Mouse (Mus musculus) lung, embryonic 15.5 days (tissue): ENCODE measurements around the gene Nudt12. TPM values are rescaled to one million over a fixed set of nuclear protein-coding genes. Genes with fewer than 3 reads are reported as not detected.

Experiments used
- ATAC-seq: fragments of 200-750 bp; cut with Nextera tagmentation; 2 replicates; pipeline ENCODE4 v1.8.0; 2017; ENCODE audit warnings: moderate number of reproducible peaks, borderline replicate concordance; ENCODE audit not compliant: low FRiP score, low TSS enrichment; ENCODE audit errors: extremely low read depth
- H3K27ac ChIP-seq: fragments of 300-500 bp; sonication (generic); 2 replicates; pipeline ENCODE4 v1.5.1; 2015; ENCODE audit warnings: moderate library complexity, mild to moderate bottlenecking, inconsistent platforms
- H3K27me3 ChIP-seq: fragments of 300-500 bp; sonication (generic); 2 replicates; pipeline ENCODE4 v1.6.1; 2015; ENCODE audit warnings: inconsistent platforms
- H3K36me3 ChIP-seq: fragments of 300-500 bp; sonication (generic); 2 replicates; pipeline ENCODE4 v1.6.1; 2015; ENCODE audit warnings: inconsistent platforms
- H3K4me1 ChIP-seq: fragments of 300-500 bp; sonication (generic); 2 replicates; pipeline ENCODE4 v1.6.1; 2015; ENCODE audit warnings: inconsistent platforms
- H3K4me2 ChIP-seq: fragments of 300-500 bp; sonication (generic); 2 replicates; pipeline ENCODE4 v1.6.1; 2015; ENCODE audit warnings: inconsistent platforms, mild to moderate bottlenecking, moderate library complexity
- H3K4me3 ChIP-seq: fragments of 300-500 bp; sonication (generic); 2 replicates; pipeline ENCODE4 v1.5.1; 2015; ENCODE audit warnings: mild to moderate bottlenecking, inconsistent platforms
- H3K9ac ChIP-seq: fragments of 300-500 bp; sonication (generic); 2 replicates; pipeline ENCODE4 v1.6.1; 2015; ENCODE audit warnings: inconsistent platforms
- H3K9me3 ChIP-seq: fragments of 300-500 bp; sonication (generic); 2 replicates; pipeline ENCODE4 v1.6.1; 2016; ENCODE audit warnings: inconsistent platforms
- WGBS: fragments of 180-500 bp; shearing (Covaris S2); methylation state at CpG from one replicate; pipeline ENCODE4 v1.1.7; 2015; 5-methylcytosine and 5-hydroxymethylcytosine counted together
- polyA plus RNA-seq: library from polyadenylated mRNA; unstranded; fragments of >200 nt; fragmentation: Nextera tagmentation; extraction: Ambion mirVana; gene quantifications from 2 replicates; pipeline ENCODE4 v1.2.1, GENCODE M21; 2015

The Nudt12 gene
- 3.6 and 4.8 TPM in 2 replicates for polyA plus RNA-seq

- Histone ChIP-seq H3K9me3 (no peaks in the 10 kb centered on the region), H3K36me3 (no peaks in the 10 kb centered on the region), H3K9ac (peak within 1 kb of the TSS; percentile 60), H3K27ac (no peak within 1 kb of the TSS; the same call in 1 of the 2 replicates), H3K27me3 (no peaks in the 10 kb centered on the region), H3K4me1 (no peaks in the 10 kb centered on the region), H3K4me3 (peak within 1 kb of the TSS; percentile 50), H3K4me2 (peak within 1 kb of the TSS; percentile 77)
- ATAC-seq = peak; percentile 89; the same call in 1 of the 2 replicates
- WGBS = under 1% methylated on average over 22 of the region's 22 CpGs
These were observed at the start of gene Nudt12 for GRCm38 (mm10) chr17:59013091-59013459. Nudt12 (minus strand) TSS chr17:59013372.

DNA sequence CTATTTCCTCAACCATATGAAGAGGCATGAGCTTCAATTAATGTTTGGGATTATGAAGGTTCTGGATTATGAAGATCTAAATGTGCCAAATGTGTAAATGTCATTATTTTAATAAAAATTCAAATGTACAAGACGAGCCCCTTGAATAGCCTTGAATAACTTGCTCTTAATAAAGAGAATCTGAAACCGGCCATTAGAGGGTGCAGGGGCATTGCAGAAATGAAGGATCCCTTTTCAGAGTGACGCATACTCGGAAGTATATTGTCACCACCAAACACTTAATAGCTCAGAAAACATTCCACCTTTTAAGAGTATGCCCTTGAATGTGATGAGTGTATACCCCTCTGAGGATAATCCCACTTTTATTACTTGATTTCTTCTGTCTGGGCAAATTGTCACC is 40.1 kb upstream of the Nudt12 start:
- Histone ChIP-seq H3K4me2 (no peak overlapping the region), H3K36me3 (no peaks in the 10 kb centered on the region), H3K4me1 (no peaks in the 10 kb centered on the region), H3K27ac (no peak overlapping the region), H3K9me3 (no peaks in the 10 kb centered on the region), H3K27me3 (no peaks in the 10 kb centered on the region), H3K4me3 (no peak overlapping the region), H3K9ac (no peak overlapping the region)
- WGBS = 56% methylated on average over 4 of the region's 4 CpGs
- no peak for ATAC-seq

DNA sequence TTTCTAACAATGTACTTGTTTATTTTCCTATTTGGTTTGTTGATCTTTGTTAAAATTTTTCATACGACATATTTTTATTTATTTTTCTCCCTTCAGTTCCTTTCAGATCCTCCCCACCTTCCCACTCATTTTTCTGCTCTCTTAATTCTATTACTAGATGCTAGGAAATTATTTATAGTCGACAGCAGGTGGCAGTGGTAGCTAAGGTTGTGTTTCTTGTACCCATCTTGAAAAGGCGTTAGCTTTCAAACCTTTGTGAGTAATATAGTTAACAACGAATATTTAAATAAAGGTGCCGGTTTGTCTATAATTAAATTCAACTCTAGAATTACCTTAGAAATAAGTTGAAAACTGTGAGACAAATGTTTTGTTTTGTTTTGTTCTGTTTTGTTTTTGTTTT is 26.6 kb upstream of the Nudt12 start:
- Histone ChIP-seq H3K27me3 (no peaks in the 10 kb centered on the region), H3K36me3 (no peaks in the 10 kb centered on the region), H3K4me1 (no peaks in the 10 kb centered on the region), H3K9ac (no peak overlapping the region), H3K4me2 (no peak overlapping the region), H3K27ac (no peak overlapping the region), H3K9me3 (no peaks in the 10 kb centered on the region), H3K4me3 (no peak overlapping the region)
- WGBS = 49% methylated on average over 5 of the region's 5 CpGs
- no peak for ATAC-seq

DNA sequence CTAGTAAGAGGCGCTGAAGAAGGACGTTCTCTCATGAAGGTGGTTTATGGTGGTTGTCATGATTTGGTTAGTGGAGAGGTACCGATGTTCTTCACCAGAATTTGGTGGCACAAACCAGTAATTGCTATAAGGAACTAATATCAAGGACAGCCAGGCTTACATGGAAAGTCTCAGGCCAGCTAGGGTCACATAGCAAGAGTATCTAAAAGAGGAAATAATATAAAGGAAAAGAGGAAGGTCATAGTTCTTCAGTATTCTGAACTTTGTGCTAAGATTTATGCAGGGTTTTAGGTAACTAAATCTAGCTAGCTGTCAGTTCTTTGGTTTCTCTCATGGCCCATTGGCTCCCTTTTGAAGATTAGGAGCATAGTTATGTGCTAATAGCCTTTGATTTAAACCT is 20.3 kb upstream of the Nudt12 start:
- Histone ChIP-seq H3K4me3 (no peak overlapping the region), H3K4me2 (no peak overlapping the region), H3K9me3 (no peaks in the 10 kb centered on the region), H3K36me3 (no peaks in the 10 kb centered on the region), H3K27ac (no peak overlapping the region), H3K27me3 (no peaks in the 10 kb centered on the region), H3K4me1 (no peaks in the 10 kb centered on the region), H3K9ac (no peak overlapping the region)
- no peak for ATAC-seq
- 84% methylated on average over 3 of the region's 3 CpGs for WGBS

DNA sequence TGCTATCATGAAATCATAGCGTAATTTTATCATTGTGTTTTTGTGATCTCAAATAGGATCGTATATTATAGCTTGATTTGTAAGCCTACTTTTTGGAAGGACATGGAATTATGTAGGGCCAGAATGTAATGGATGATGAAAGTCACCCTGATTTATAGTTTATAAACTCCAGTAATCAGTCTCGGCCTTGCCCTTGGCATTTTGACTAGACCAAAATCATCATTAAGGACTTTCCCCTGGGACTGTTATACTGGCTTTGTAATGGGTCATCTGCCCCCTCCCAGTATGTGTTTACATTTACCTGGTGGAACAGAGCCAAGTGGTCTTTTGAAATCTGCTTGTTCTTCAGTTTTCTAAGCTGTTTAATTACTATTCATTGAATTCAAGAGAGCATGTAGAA is 13.2 kb upstream of the Nudt12 start:
- H3K4me2 ChIP-seq = no peak overlapping the region
- no peak overlapping the region for H3K4me3 ChIP-seq
- no peak for ATAC-seq
- H3K9me3 ChIP-seq = no peaks in the 10 kb centered on the region
- WGBS = 71% methylated on average over 3 of the region's 3 CpGs
- H3K4me1 ChIP-seq = no peaks in the 10 kb centered on the region
- H3K27ac ChIP-seq = no peak overlapping the region
- H3K36me3 ChIP-seq = no peaks in the 10 kb centered on the region
- no peaks in the 10 kb centered on the region for H3K27me3 ChIP-seq
- H3K9ac ChIP-seq = no peak overlapping the region

DNA sequence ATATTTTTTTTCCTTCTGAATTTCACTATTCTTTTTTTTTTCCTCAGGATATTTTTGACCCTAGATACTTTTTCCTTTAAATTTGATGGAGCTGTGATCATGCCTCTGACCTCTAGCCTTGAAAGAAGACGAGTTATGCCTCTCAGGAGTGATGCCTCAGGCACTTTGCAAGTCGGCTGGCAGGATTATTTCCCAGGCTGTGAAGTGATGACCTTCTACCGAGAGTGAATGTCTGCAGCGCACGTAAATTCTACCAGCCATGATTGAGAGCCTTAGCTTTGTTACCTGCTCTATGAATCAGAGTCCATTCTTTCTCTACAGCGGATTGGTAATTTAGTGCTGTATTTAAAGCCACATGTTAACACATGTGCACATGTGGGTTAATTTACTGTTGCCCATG is 11.3 kb upstream of the Nudt12 start:
- H3K4me2 ChIP-seq = no peak overlapping the region
- no peak for ATAC-seq
- no peaks in the 10 kb centered on the region for H3K36me3 ChIP-seq
- 42% methylated on average over 6 of the region's 6 CpGs for WGBS
- H3K9ac ChIP-seq = no peak overlapping the region
- no peak overlapping the region for H3K27ac ChIP-seq
- H3K27me3 ChIP-seq = no peaks in the 10 kb centered on the region
- H3K9me3 ChIP-seq = no peaks in the 10 kb centered on the region
- no peaks in the 10 kb centered on the region for H3K4me1 ChIP-seq
- H3K4me3 ChIP-seq = no peak overlapping the region

DNA sequence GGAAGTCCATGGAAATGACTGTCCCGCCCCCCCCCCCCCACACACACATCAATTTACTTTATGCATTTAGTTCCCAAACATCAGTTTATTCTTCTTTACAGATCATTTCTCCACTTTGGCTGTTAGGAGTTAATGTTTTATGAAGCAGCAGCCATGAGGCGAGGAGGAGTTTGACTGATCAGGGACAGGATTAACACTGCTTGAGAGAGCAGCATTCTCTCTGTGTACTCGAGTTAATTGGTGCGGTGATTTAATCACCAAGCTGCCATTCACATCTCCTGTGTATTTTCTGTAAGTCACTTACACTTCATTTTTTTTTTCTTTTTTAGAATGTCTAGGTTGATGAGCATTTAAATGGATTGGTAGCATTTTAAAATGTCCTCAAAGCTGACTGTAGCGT is 10.8 kb upstream of the Nudt12 start:
- H3K9ac ChIP-seq = no peak overlapping the region
- no peak overlapping the region for H3K27ac ChIP-seq
- H3K4me2 ChIP-seq = no peak overlapping the region
- H3K4me1 ChIP-seq = no peaks in the 10 kb centered on the region
- H3K27me3 ChIP-seq = no peaks in the 10 kb centered on the region
- no peaks in the 10 kb centered on the region for H3K36me3 ChIP-seq
- ATAC-seq = no peak
- H3K9me3 ChIP-seq = no peaks in the 10 kb centered on the region
- H3K4me3 ChIP-seq = no peak overlapping the region
- WGBS = 46% methylated on average over 4 of the region's 5 CpGs

DNA sequence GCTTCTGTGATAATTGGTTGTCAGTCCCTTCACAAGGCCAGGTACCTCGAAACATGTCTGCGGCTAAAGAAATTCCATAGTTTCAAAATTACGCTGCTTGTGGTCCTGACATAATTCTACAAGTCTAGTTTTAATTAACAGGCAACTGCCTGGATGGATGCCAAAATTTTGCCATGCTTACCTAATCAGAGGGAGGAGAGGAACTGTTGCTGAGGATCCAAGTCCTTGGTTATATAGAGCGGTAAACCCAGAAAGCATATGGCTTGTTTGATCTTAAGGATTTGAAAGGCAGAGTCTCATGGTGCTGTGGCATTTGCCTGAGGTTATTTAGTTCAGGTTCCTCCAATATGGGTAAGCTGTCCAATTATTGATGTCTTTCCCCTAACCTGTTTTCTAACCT is 5.5 kb upstream of the Nudt12 start:
- H3K36me3 ChIP-seq = no peaks in the 10 kb centered on the region
- H3K4me3 ChIP-seq = no peak overlapping the region
- 93% methylated on average over 4 of the region's 4 CpGs for WGBS
- H3K9me3 ChIP-seq = no peaks in the 10 kb centered on the region
- no peak overlapping the region for H3K27ac ChIP-seq
- no peak for ATAC-seq
- H3K4me1 ChIP-seq = no peaks in the 10 kb centered on the region
- H3K9ac ChIP-seq = no peak overlapping the region
- no peak overlapping the region for H3K4me2 ChIP-seq
- H3K27me3 ChIP-seq = no peaks in the 10 kb centered on the region

GRCm38 (mm10) chr17:59012421-59013090 is 616 bp downstream of the Nudt12 start:
- WGBS = 8% methylated on average over 15 of the region's 15 CpGs
- ATAC-seq = peak; percentile 43; the same call in 1 of the 2 replicates
- no peak overlapping the region; the same call in 1 of the 2 replicates for H3K27ac ChIP-seq

GRCm38 (mm10) chr17:59011546-59012307 is 1.4 kb downstream of the Nudt12 start:
- 80% methylated on average over 13 of the region's 13 CpGs for WGBS
- Histone ChIP-seq H3K27ac (no peak overlapping the region), H3K4me1 (no peaks in the 10 kb centered on the region), H3K4me2 (no peak overlapping the region), H3K9me3 (no peaks in the 10 kb centered on the region), H3K9ac (no peak overlapping the region), H3K4me3 (no peak overlapping the region), H3K36me3 (no peaks in the 10 kb centered on the region), H3K27me3 (no peaks in the 10 kb centered on the region)
- no peak for ATAC-seq

More at GRCm38 (mm10) chr17:59012421-59013090, 616 bp downstream of the Nudt12 start:
- peak overlapping the region; percentile 50 for H3K4me3 ChIP-seq
- no peaks in the 10 kb centered on the region for H3K4me1 ChIP-seq
- no peaks in the 10 kb centered on the region for H3K9me3 ChIP-seq
- peak overlapping the region; percentile 77 for H3K4me2 ChIP-seq
- H3K36me3 ChIP-seq = no peaks in the 10 kb centered on the region
- H3K9ac ChIP-seq = peak overlapping the region; percentile 60
- no peaks in the 10 kb centered on the region for H3K27me3 ChIP-seq

GRCm38 (mm10) chr17:58991275-58991674 is 21.9 kb downstream of the Nudt12 start, which contains the start of gene Pdzph1:
Pdzph1 (minus strand) TSS chr17:58991375.
- Histone ChIP-seq H3K36me3 (no peaks in the 10 kb centered on the region), H3K27me3 (no peaks in the 10 kb centered on the region), H3K4me1 (no peaks in the 10 kb centered on the region), H3K9ac (no peak within 1 kb of the TSS), H3K4me2 (no peak within 1 kb of the TSS), H3K27ac (no peak within 1 kb of the TSS), H3K4me3 (no peak within 1 kb of the TSS), H3K9me3 (no peaks in the 10 kb centered on the region)
- WGBS = 78% methylated on average over 6 of the region's 6 CpGs
- no peak for ATAC-seq

DNA sequence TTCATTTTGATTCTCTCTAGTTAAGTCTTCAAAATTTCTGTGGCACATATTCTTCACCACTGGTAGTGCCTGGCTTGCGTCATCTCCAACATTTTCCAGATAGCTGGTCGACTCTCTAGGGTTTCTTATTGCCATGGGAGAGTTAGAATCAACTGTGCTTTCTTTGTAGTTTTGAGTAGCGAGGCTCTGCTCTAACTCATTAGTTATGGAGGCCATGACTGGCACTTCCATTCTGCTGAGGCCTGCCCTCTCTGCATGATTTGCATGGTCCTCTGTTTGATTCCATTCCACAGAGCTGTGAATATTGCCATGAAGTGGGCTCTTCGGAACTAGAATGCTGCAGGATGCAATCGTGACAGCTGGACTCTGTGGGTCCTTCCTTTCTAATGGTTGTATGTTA is 39.9 kb downstream of the Nudt12 start:
- Histone ChIP-seq H3K27ac (no peak overlapping the region), H3K27me3 (no peaks in the 10 kb centered on the region), H3K9ac (no peak overlapping the region), H3K4me3 (no peak overlapping the region), H3K4me1 (no peaks in the 10 kb centered on the region), H3K36me3 (no peaks in the 10 kb centered on the region), H3K4me2 (no peak overlapping the region), H3K9me3 (no peaks in the 10 kb centered on the region)
- no peak for ATAC-seq
- WGBS = 74% methylated on average over 5 of the region's 5 CpGs
